Mouse (Mus musculus) cortical plate, adult 2 months (tissue): ENCODE measurements at regions not wholly inside any gene's neighbourhood (a gene's known extent, or its start where the extent isn't known, plus 50 kb on each side); places are given as distances from the start of the nearest gene placed in this dataset.

Source experiments
- CTCF ChIP-seq: fragments of 200-500 bp; IDR thresholded peaks from 2 replicates; pipeline ENCODE4 v1.5.1; 2011; ENCODE audit warnings: mild to moderate bottlenecking, control low read depth, low read length; ENCODE audit not compliant: insufficient read depth; ENCODE audit errors: extremely low read depth
- POLR2A ChIP-seq: fragments of 200-500 bp; IDR thresholded peaks from 2 replicates; pipeline ENCODE4 v1.6.1; 2011; ENCODE audit warnings: mild to moderate bottlenecking, low read length, control low read depth; ENCODE audit not compliant: insufficient read depth; ENCODE audit errors: extremely low read depth

DNA sequence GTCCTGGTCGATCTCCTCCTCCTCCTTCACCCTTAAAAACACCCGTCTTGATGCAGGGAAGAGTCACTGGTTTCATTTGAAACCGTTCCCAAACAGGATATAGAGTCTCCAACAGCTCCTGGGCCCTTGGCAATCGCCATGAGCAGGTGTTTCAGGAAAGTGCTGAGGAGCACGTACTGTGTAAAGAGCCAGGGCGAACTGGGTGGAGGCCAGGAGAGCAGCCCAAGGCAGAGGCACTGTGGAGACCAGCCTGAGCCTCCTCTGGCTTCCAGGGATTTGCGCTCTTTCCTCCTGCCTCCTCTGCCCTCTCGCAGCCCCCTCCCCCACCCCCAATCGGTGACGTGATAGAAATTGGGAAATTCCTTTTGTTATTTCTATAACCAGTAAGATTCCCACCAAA is 163.6 kb downstream of the Sptssa start:
- TF ChIP-seq CTCF (no peak), POLR2A (no peak)
